Comparison of ENCODE assay signal across 8 mouse cellular contexts in the genomic region with DNA sequence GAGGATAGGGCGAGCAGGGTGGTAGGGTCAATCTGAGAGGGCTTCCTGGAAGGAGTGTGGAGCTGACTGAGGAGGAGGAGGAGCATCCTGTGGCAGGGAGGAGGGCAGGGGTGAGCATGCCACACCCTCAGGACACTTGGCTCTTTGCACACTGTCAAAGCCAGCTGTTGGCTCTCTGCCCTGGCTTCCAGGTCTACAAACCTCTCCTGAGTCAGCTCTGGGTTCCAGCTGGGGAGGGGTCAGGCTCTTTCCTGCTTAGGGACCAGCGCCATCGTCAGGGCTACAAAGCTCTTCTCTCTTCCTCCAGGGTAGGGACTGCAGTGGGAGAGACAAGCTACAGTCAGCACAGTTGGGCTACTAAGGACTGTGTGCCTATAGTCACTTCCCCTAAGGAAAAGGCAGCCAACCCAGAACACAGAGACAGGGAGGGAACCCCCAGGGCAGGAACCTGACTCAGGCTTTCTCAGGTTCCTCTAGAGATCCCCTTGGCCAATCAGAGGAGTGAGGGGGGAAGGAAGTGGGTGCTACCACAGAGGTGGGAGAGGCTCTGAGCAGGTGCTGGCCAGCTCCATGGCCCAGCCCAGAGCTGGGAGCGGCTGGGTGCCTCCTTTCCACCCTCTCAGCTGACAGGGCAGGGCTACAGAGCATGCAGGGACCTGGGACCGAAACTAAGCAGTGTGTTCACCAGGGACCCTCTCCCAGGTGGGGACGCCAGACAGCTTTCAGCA. TPM values are rescaled to one million over a fixed set of nuclear protein-coding genes. Genes with fewer than 3 reads are reported as not detected.
A peak's percentile ranks its signal among the peaks of the same experiment; 100 is the strongest.
DNase-seq lines count a peak whose midpoint lies in the region; ATAC-seq lines count a peak whose summit lies in the region.

No protein-coding gene starts in this region.

- peak; percentile 55 for ATAC-seq in neutrophil, adult 5-6 weeks (ENCODE audit: extremely low read depth, insufficient number of reproducible peaks, low FRiP score, poor library complexity, severe bottlenecking)
- no peak for ATAC-seq in erythroid progenitor cell, adult 5-6 weeks (replicated peaks; ENCODE audit: low FRiP score, poor library complexity, severe bottlenecking)

- DNase-seq in heart, adult 18-20 months: peak; percentile 40 to 53
- no peak for DNase-seq in heart, adult 8-10 months (ENCODE audit: low spot score)
- peak; percentile 30 for DNase-seq in MEL-GATA-1-ER (ENCODE audit: extremely low read depth, low read depth)
- DNase-seq in kidney, adult 8-10 months: peak; percentile 9 to 13
- no peak for DNase-seq in frontal cortex, postnatal 36 days (ENCODE audit: low spot score in 2 of 2)
- DNase-seq in testis, postnatal 10 days (ENCODE audit: low spot score): no peak

RNA-seq across cellular contexts. Expression of gene Ifnlr1, which starts 24.8 kb away (rescaled TPM):
- 1 to 10 TPM; 1.8 to 2.0 TPM for total RNA-seq in heart, adult 18-20 months (2021)
- 1 to 10 TPM; 2.0 to 3.3 (median 2.6) TPM for total RNA-seq in heart, adult 8-10 months (2022)
- total RNA-seq in neutrophil, adult 5-6 weeks (2017): 5.9 and 6.0 TPM in 2 replicates
- not detected in 2 replicates for total RNA-seq in erythroid progenitor cell, adult 5-6 weeks (2015; ENCODE audit: low replicate concordance)
- total RNA-seq in erythroid progenitor cell, adult 5-6 weeks (2017; ENCODE audit: low replicate concordance): 0.26 TPM in 1 of 2 replicates, not detected in the other

Comparison
In these comparisons a context has a peak if more than half of its experiments do, and no peak if none do; other contexts are left out.
1. DNase-seq: peak in heart, adult 18-20 months (2 of 2), MEL-GATA-1-ER (single experiment) and kidney, adult 8-10 months (2 of 2); none in heart, adult 8-10 months (single experiment), frontal cortex, postnatal 36 days (0 of 2) and testis, postnatal 10 days (single experiment).